Mouse (Mus musculus): Measurements from ENCODE around the gene Cmtm5.

DNA sequence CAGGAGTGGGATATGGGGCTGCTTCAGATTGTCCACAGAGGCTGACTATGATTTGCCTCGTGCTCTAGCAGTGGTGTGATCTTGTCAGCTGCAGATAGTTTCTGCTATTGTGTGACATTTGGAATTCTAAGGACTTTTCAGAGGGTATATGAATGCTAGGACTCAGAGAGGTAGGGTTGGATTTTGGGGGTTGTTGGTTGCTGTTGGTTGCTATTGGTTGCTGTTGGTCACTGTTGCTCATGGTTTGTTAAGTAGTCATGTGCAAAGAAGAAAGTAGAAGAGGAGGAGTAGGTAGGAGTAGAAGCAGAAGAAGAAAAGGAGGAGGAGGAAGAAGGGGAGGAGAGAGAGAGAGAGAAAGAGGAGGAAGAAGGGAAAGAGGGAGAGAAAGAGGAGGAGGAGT is 40.6 kb downstream of the Cmtm5 start, which contains the start of gene Gm17428:
- no peak for TF ChIP-seq POLR2A (IDR thresholded peaks at IDR 0.05; ENCODE audit: insufficient read depth, low read depth, low read length)
- no peak for TF ChIP-seq CTCF (IDR thresholded peaks at IDR 0.05; ENCODE audit: insufficient read depth, low read depth, low read length)
